Mouse (Mus musculus) lung, embryonic 14.5 days (tissue): ENCODE measurements at regions not wholly inside any gene's neighbourhood (a gene's known extent, or its start where the extent isn't known, plus 50 kb on each side); places are given as distances from the start of the nearest gene placed in this dataset.

Source experiments
- ATAC-seq: fragments of 200-750 bp; cut with Nextera tagmentation; 2 replicates; pipeline ENCODE4 v1.8.0; 2017; ENCODE audit warnings: mild to moderate bottlenecking, moderate TSS enrichment, moderate library complexity; ENCODE audit not compliant: insufficient read depth
- DNase-seq: peaks from one replicate; pipeline ENCODE4 v3.0.0-alpha.2; 2015
- H3K27ac ChIP-seq: fragments of 300-500 bp; sonication (generic); 2 replicates; pipeline ENCODE4 v1.5.1; 2014; ENCODE audit warnings: low read depth, mild to moderate bottlenecking, moderate library complexity
- H3K27me3 ChIP-seq: fragments of 300-500 bp; sonication (generic); 2 replicates; pipeline ENCODE4 v1.6.1; 2014; ENCODE audit warnings: low read length, control low read depth; ENCODE audit not compliant: insufficient read depth
- H3K36me3 ChIP-seq: fragments of 300-500 bp; sonication (generic); 2 replicates; pipeline ENCODE4 v1.6.1; 2014; ENCODE audit warnings: control low read depth; ENCODE audit not compliant: insufficient read depth
- H3K4me1 ChIP-seq: fragments of 300-500 bp; sonication (generic); 2 replicates; pipeline ENCODE4 v1.6.1; 2014; ENCODE audit warnings: antibody characterized with exemption, control low read depth; ENCODE audit not compliant: insufficient read depth
- H3K4me2 ChIP-seq: fragments of 300-500 bp; sonication (generic); 2 replicates; pipeline ENCODE4 v1.6.1; 2014; ENCODE audit warnings: mild to moderate bottlenecking
- H3K4me3 ChIP-seq: fragments of 300-500 bp; sonication (generic); 2 replicates; pipeline ENCODE4 v1.5.1; 2014; ENCODE audit warnings: low read depth, low read length
- H3K9ac ChIP-seq: fragments of 300-500 bp; sonication (generic); 2 replicates; pipeline ENCODE4 v1.6.1; 2014
- H3K9me3 ChIP-seq: fragments of 300-500 bp; sonication (generic); 2 replicates; pipeline ENCODE4 v1.6.1; 2016; ENCODE audit warnings: low read depth, low read length, control low read depth
- CTCF ChIP-seq: IDR thresholded peaks from 2 replicates; pipeline ENCODE4 v1.5.1; 2016; ENCODE audit warnings: antibody characterized with exemption, low read depth
- WGBS: fragments of 180-500 bp; shearing (Covaris S2); extraction: QIAGEN DNeasy Blood & Tissue Kit; methylation state at CpG from one replicate; pipeline ENCODE4 v1.1.7; 2014; 5-methylcytosine and 5-hydroxymethylcytosine counted together

- Histone ChIP-seq H3K27ac (no peak overlapping the region), H3K27me3 (no peaks in the 10 kb centered on the region), H3K4me2 (no peak overlapping the region), H3K9me3 (no peaks in the 10 kb centered on the region), H3K4me1 (no peaks in the 10 kb centered on the region), H3K4me3 (no peak overlapping the region), H3K36me3 (no peaks in the 10 kb centered on the region), H3K9ac (no peak overlapping the region)
- WGBS, result 77% methylated on average over 9 of the region's 9 CpGs
- TF ChIP-seq CTCF, result no peak
- ATAC-seq, result no peak
- DNase-seq, result no peak
Measured at GRCm38 (mm10) chr15:19094061-19094810, 275.5 kb downstream of the Cdh10 start.

- no peak overlapping the region for H3K9ac ChIP-seq
- H3K27me3 ChIP-seq, result no peaks in the 10 kb centered on the region
- no peak overlapping the region for H3K4me2 ChIP-seq
- H3K4me3 ChIP-seq, result no peak overlapping the region
- peak; percentile 9 for DNase-seq
- no peaks in the 10 kb centered on the region for H3K36me3 ChIP-seq
- no peak overlapping the region for H3K27ac ChIP-seq
- 29% methylated on average over 1 of the region's 1 CpGs for WGBS
- no peak for TF ChIP-seq CTCF
- ATAC-seq, result no peak
- H3K9me3 ChIP-seq, result no peaks in the 10 kb centered on the region
- H3K4me1 ChIP-seq, result no peaks in the 10 kb centered on the region
Measured at GRCm38 (mm10) chr15:19114951-19115350, 296.2 kb downstream of the Cdh10 start.

GRCm38 (mm10) chr15:19118995-19119394, 300.2 kb downstream of the Cdh10 start:
- 83% methylated on average over 2 of the region's 2 CpGs for WGBS

GRCm38 (mm10) chr15:19127454-19127853, 308.7 kb downstream of the Cdh10 start:
- no peaks in the 10 kb centered on the region for H3K4me1 ChIP-seq
- H3K9ac ChIP-seq, result no peak overlapping the region
- H3K9me3 ChIP-seq, result no peaks in the 10 kb centered on the region
- no peak for TF ChIP-seq CTCF
- no peak overlapping the region for H3K4me3 ChIP-seq
- no peaks in the 10 kb centered on the region for H3K27me3 ChIP-seq
- no peak overlapping the region for H3K4me2 ChIP-seq
- no peak for DNase-seq
- no peak overlapping the region for H3K27ac ChIP-seq
- no peak for ATAC-seq
- H3K36me3 ChIP-seq, result no peaks in the 10 kb centered on the region

More at GRCm38 (mm10) chr15:19118995-19119394, 300.2 kb downstream of the Cdh10 start:
- DNase-seq (no peak), ATAC-seq (no peak)
- Histone ChIP-seq H3K4me3 (no peak overlapping the region), H3K36me3 (no peaks in the 10 kb centered on the region), H3K27me3 (no peaks in the 10 kb centered on the region), H3K4me1 (no peaks in the 10 kb centered on the region), H3K9ac (no peak overlapping the region), H3K4me2 (no peak overlapping the region), H3K9me3 (no peaks in the 10 kb centered on the region), H3K27ac (no peak overlapping the region)
- no peak for TF ChIP-seq CTCF

GRCm38 (mm10) chr15:19129316-19129715, 310.6 kb downstream of the Cdh10 start:
- no peak for DNase-seq
- no peaks in the 10 kb centered on the region for H3K9me3 ChIP-seq
- no peak overlapping the region for H3K4me3 ChIP-seq
- no peaks in the 10 kb centered on the region for H3K36me3 ChIP-seq
- no peak overlapping the region for H3K9ac ChIP-seq
- H3K4me1 ChIP-seq, result no peaks in the 10 kb centered on the region
- H3K27ac ChIP-seq, result no peak overlapping the region
- TF ChIP-seq CTCF, result no peak
- no peaks in the 10 kb centered on the region for H3K27me3 ChIP-seq
- WGBS, result 82% methylated on average over 1 of the region's 1 CpGs
- H3K4me2 ChIP-seq, result no peak overlapping the region
- no peak for ATAC-seq

GRCm38 (mm10) chr15:19153682-19154081, 334.9 kb downstream of the Cdh10 start:
- H3K9me3 ChIP-seq, result no peaks in the 10 kb centered on the region
- ATAC-seq (no peak), DNase-seq (no peak)
- no peak overlapping the region for H3K4me3 ChIP-seq
- H3K9ac ChIP-seq, result no peak overlapping the region
- H3K4me2 ChIP-seq, result no peak overlapping the region
- TF ChIP-seq CTCF, result 0 out of 2 replicates have a peak, but pooled peaks have one; percentile 6
- H3K4me1 ChIP-seq, result no peaks in the 10 kb centered on the region
- no peak overlapping the region for H3K27ac ChIP-seq
- H3K27me3 ChIP-seq, result no peaks in the 10 kb centered on the region
- no peaks in the 10 kb centered on the region for H3K36me3 ChIP-seq

GRCm38 (mm10) chr15:19162119-19162888, 343.6 kb downstream of the Cdh10 start:
- Histone ChIP-seq H3K9me3 (no peaks in the 10 kb centered on the region), H3K9ac (no peak overlapping the region), H3K27ac (no peak overlapping the region), H3K4me1 (no peaks in the 10 kb centered on the region), H3K27me3 (no peaks in the 10 kb centered on the region), H3K36me3 (no peaks in the 10 kb centered on the region), H3K4me3 (no peak overlapping the region), H3K4me2 (no peak overlapping the region)
- 64% methylated on average over 6 of the region's 6 CpGs for WGBS
- no peak for TF ChIP-seq CTCF
- ATAC-seq (peak; percentile 80; the same call in 1 of the 2 replicates), DNase-seq (peak; percentile 41)
